24 mouse cellular contexts compared by ENCODE assay signal in genomic region chr13:3818740-3819076, GRCm38 (mm10). TPM values are rescaled to one million over a fixed set of nuclear protein-coding genes. Genes with fewer than 3 reads are reported as not detected.
DNase-seq lines count a peak whose midpoint lies in the region; ATAC-seq and TF ChIP-seq lines count a peak whose summit lies in the region.
"Had no signal": no experiment of that assay in that cellular context is flagged by ENCODE, and none has a peak within 500 bp of the region (broad histone marks: within the 10 kb centered on the region; RNA-seq: fewer than 3 reads in every experiment).

No protein-coding gene starts in this region.

- H3K4me3 ChIP-seq in intestine, embryonic 14.5 days (ENCODE audit: low read depth, low read length): no peak overlapping the region
- no peak overlapping the region for H3K4me3 ChIP-seq in intestine, embryonic 15.5 days (replicated peaks)
- H3K4me3 ChIP-seq in intestine, postnatal 0 days (ENCODE audit: low read depth, low read length): no peak overlapping the region
- H3K4me3 ChIP-seq in forebrain, embryonic 10.5 days: no peak overlapping the region
- H3K4me3 ChIP-seq in limb, embryonic 10.5 days: no peak overlapping the region
- H3K4me3 ChIP-seq: embryonic facial prominence, embryonic 13.5 days; embryonic facial prominence, embryonic 15.5 days; erythroblast, embryonic 14.5 days; forebrain, embryonic 13.5 days had no signal

- H3K36me3 ChIP-seq in intestine, embryonic 14.5 days (ENCODE audit: control insufficient read depth, insufficient read depth, low read length): no peaks in the 10 kb centered on the region
- no peaks in the 10 kb centered on the region for H3K36me3 ChIP-seq in intestine, embryonic 15.5 days
- no peaks in the 10 kb centered on the region for H3K36me3 ChIP-seq in intestine, postnatal 0 days (ENCODE audit: control insufficient read depth, insufficient read depth)
- H3K36me3 ChIP-seq in forebrain, embryonic 10.5 days (replicated peaks): no peaks in the 10 kb centered on the region
- no peaks in the 10 kb centered on the region for H3K36me3 ChIP-seq in limb, embryonic 10.5 days
- H3K36me3 ChIP-seq: embryonic facial prominence, embryonic 13.5 days; embryonic facial prominence, embryonic 15.5 days had no signal

- no peak for TF ChIP-seq CTCF in intestine, postnatal 0 days (IDR thresholded peaks at IDR 0.05; ENCODE audit: low read depth)

- peak; percentile 46 for DNase-seq in intestine, embryonic 14.5 days (ENCODE audit: low spot score)
- no peak for DNase-seq in forebrain, embryonic 10.5 days (ENCODE audit: extremely low spot score, low spot score)
- no peak for DNase-seq in limb, embryonic 10.5 days (ENCODE audit: low spot score)
- DNase-seq: adrenal gland, postnatal 10 days; adrenal gland, postnatal 25 days; cerebellum, adult 11 months; cerebellum, adult 18-20 months; cerebellum, adult 8-10 months; cerebellum, adult 9-11 months; cerebellum, postnatal 14 days; cerebellum, postnatal 36 days; embryo, embryonic 11 days had no signal

- no peak overlapping the region for H3K9ac ChIP-seq in intestine, embryonic 14.5 days (ENCODE audit: low read length)
- no peak overlapping the region for H3K9ac ChIP-seq in intestine, embryonic 15.5 days
- H3K9ac ChIP-seq in intestine, postnatal 0 days (ENCODE audit: low read depth, low read length): no peak overlapping the region
- H3K9ac ChIP-seq: embryonic facial prominence, embryonic 13.5 days; embryonic facial prominence, embryonic 15.5 days; forebrain, embryonic 13.5 days had no signal

- no peaks in the 10 kb centered on the region for H3K9me3 ChIP-seq in intestine, embryonic 14.5 days (ENCODE audit: control insufficient read depth, low read length)
- no peaks in the 10 kb centered on the region for H3K9me3 ChIP-seq in intestine, embryonic 15.5 days
- H3K9me3 ChIP-seq in intestine, postnatal 0 days (ENCODE audit: control insufficient read depth): no peaks in the 10 kb centered on the region
- H3K9me3 ChIP-seq in forebrain, embryonic 10.5 days: no peaks in the 10 kb centered on the region
- no peaks in the 10 kb centered on the region for H3K9me3 ChIP-seq in limb, embryonic 10.5 days (replicated peaks)
- H3K9me3 ChIP-seq: embryonic facial prominence, embryonic 13.5 days; embryonic facial prominence, embryonic 15.5 days; forebrain, embryonic 13.5 days had no signal

- ATAC-seq in intestine, embryonic 14.5 days (replicated peaks; ENCODE audit: low FRiP score, low TSS enrichment, low read depth): no peak
- no peak for ATAC-seq in intestine, embryonic 15.5 days
- ATAC-seq in intestine, postnatal 0 days: peak; percentile 85
- ATAC-seq: forebrain, embryonic 13.5 days; forebrain, embryonic 16.5 days had no signal

- no peak overlapping the region for H3K4me2 ChIP-seq in intestine, embryonic 14.5 days (ENCODE audit: low read length)
- no peak overlapping the region for H3K4me2 ChIP-seq in intestine, embryonic 15.5 days (replicated peaks)
- H3K4me2 ChIP-seq in intestine, postnatal 0 days (replicated peaks; ENCODE audit: low read depth): no peak overlapping the region
- H3K4me2 ChIP-seq: embryonic facial prominence, embryonic 13.5 days; embryonic facial prominence, embryonic 15.5 days; forebrain, embryonic 13.5 days had no signal

- WGBS in intestine, embryonic 14.5 days: 64% methylated on average over 2 of the region's 2 CpGs
- WGBS in intestine, embryonic 15.5 days: 61% methylated on average over 2 of the region's 2 CpGs
- WGBS in intestine, postnatal 0 days: 60% methylated on average over 2 of the region's 2 CpGs
- whole genome bisulfite sequencing in forebrain, embryonic 10.5 days: 95% methylated on average over 2 of the region's 2 CpGs
- 88% methylated on average over 2 of the region's 2 CpGs for WGBS in limb, embryonic 10.5 days

- 0 out of 2 replicates have a peak, but pooled peaks cover 4% of the 10 kb centered on the region for H3K4me1 ChIP-seq in intestine, embryonic 14.5 days (replicated peaks; ENCODE audit: control insufficient read depth, insufficient read depth, low read length)
- H3K4me1 ChIP-seq in intestine, embryonic 15.5 days (replicated peaks): no peaks in the 10 kb centered on the region
- H3K4me1 ChIP-seq in intestine, postnatal 0 days (replicated peaks; ENCODE audit: control insufficient read depth, insufficient read depth, low read length): no peaks in the 10 kb centered on the region
- no peaks in the 10 kb centered on the region for H3K4me1 ChIP-seq in forebrain, embryonic 10.5 days
- no peaks in the 10 kb centered on the region for H3K4me1 ChIP-seq in limb, embryonic 10.5 days
- H3K4me1 ChIP-seq: embryonic facial prominence, embryonic 13.5 days; embryonic facial prominence, embryonic 15.5 days; forebrain, embryonic 13.5 days had no signal

- H3K27ac ChIP-seq in intestine, embryonic 14.5 days (ENCODE audit: low read depth): no peak overlapping the region
- no peak overlapping the region for H3K27ac ChIP-seq in intestine, embryonic 15.5 days
- 0 out of 2 replicates have a peak overlapping the region, but pooled peaks have one; percentile 15 for H3K27ac ChIP-seq in intestine, postnatal 0 days (ENCODE audit: low read depth, low read length)
- no peak overlapping the region for H3K27ac ChIP-seq in forebrain, embryonic 10.5 days
- no peak overlapping the region for H3K27ac ChIP-seq in limb, embryonic 10.5 days
- H3K27ac ChIP-seq: embryonic facial prominence, embryonic 13.5 days; embryonic facial prominence, embryonic 15.5 days; forebrain, embryonic 13.5 days had no signal

- H3K27me3 ChIP-seq in intestine, embryonic 14.5 days (replicated peaks; ENCODE audit: control insufficient read depth, insufficient read depth, low read length): no peaks in the 10 kb centered on the region
- no peaks in the 10 kb centered on the region for H3K27me3 ChIP-seq in intestine, embryonic 15.5 days (replicated peaks)
- no peaks in the 10 kb centered on the region for H3K27me3 ChIP-seq in intestine, postnatal 0 days (replicated peaks; ENCODE audit: control insufficient read depth, insufficient read depth, low read length)
- H3K27me3 ChIP-seq in forebrain, embryonic 10.5 days (ENCODE audit: poor library complexity, severe bottlenecking): no peaks in the 10 kb centered on the region
- no peaks in the 10 kb centered on the region for H3K27me3 ChIP-seq in limb, embryonic 10.5 days (ENCODE audit: low read depth, poor library complexity, severe bottlenecking)
- H3K27me3 ChIP-seq: embryonic facial prominence, embryonic 13.5 days; embryonic facial prominence, embryonic 15.5 days; forebrain, embryonic 13.5 days had no signal

RNA-seq across cellular contexts. Expression of gene Calml3, which starts 14.6 kb away (rescaled TPM):
- not detected in 2 replicates for polyA plus RNA-seq in intestine, embryonic 14.5 days (2014; fragmentation: Nextera tagmentation; extraction: Ambion mirVana)
- polyA plus RNA-seq in intestine, embryonic 15.5 days (2015; fragmentation: Nextera tagmentation; extraction: Ambion mirVana): not detected in 2 replicates
- polyA plus RNA-seq in intestine, postnatal 0 days (2015; fragmentation: Nextera tagmentation; extraction: Ambion mirVana): not detected in 2 replicates
- not detected in 2 replicates for polyA plus RNA-seq in forebrain, embryonic 10.5 days (2016; fragmentation: Nextera tagmentation; extraction: Ambion mirVana)
- polyA plus RNA-seq in limb, embryonic 10.5 days (2016; fragmentation: Nextera tagmentation; extraction: Ambion mirVana): not detected in 2 replicates
- polyA plus RNA-seq: adrenal gland, adult 2 months; erythroblast, embryonic 14.5 days; forebrain, embryonic 11.5 days; forebrain, embryonic 13.5 days; forebrain, embryonic 16.5 days had no signal

RNA-seq across cellular contexts. Expression of gene Calm4, which starts 18.8 kb away (rescaled TPM):
- not detected in 2 replicates for polyA plus RNA-seq in intestine, embryonic 14.5 days (2014; fragmentation: Nextera tagmentation; extraction: Ambion mirVana)
- polyA plus RNA-seq in intestine, embryonic 15.5 days (2015; fragmentation: Nextera tagmentation; extraction: Ambion mirVana): not detected in 2 replicates
- not detected in 2 replicates for polyA plus RNA-seq in intestine, postnatal 0 days (2015; fragmentation: Nextera tagmentation; extraction: Ambion mirVana)
- not detected in 2 replicates for polyA plus RNA-seq in forebrain, embryonic 10.5 days (2016; fragmentation: Nextera tagmentation; extraction: Ambion mirVana)
- polyA plus RNA-seq in limb, embryonic 10.5 days (2016; fragmentation: Nextera tagmentation; extraction: Ambion mirVana): not detected in 2 replicates
- polyA plus RNA-seq: adrenal gland, adult 2 months; C2C12; embryonic facial prominence, embryonic 11.5 days; erythroblast, embryonic 14.5 days; forebrain, embryonic 11.5 days; forebrain, embryonic 13.5 days; forebrain, embryonic 16.5 days had no signal

RNA-seq across cellular contexts. Expression of gene Calm5, which starts 35.3 kb away (rescaled TPM):
- not detected in 2 replicates for polyA plus RNA-seq in intestine, embryonic 14.5 days (2014; fragmentation: Nextera tagmentation; extraction: Ambion mirVana)
- not detected in 2 replicates for polyA plus RNA-seq in intestine, embryonic 15.5 days (2015; fragmentation: Nextera tagmentation; extraction: Ambion mirVana)
- not detected in 2 replicates for polyA plus RNA-seq in intestine, postnatal 0 days (2015; fragmentation: Nextera tagmentation; extraction: Ambion mirVana)
- not detected in 2 replicates for polyA plus RNA-seq in forebrain, embryonic 10.5 days (2016; fragmentation: Nextera tagmentation; extraction: Ambion mirVana)
- polyA plus RNA-seq in limb, embryonic 10.5 days (2016; fragmentation: Nextera tagmentation; extraction: Ambion mirVana): not detected in 2 replicates
- polyA plus RNA-seq: adrenal gland, adult 2 months; brain, embryonic 14.5 days; C2C12; embryonic facial prominence, embryonic 11.5 days; embryonic facial prominence, embryonic 13.5 days; erythroblast, embryonic 14.5 days; forebrain, embryonic 11.5 days; forebrain, embryonic 13.5 days; forebrain, embryonic 16.5 days had no signal
